Mouse (Mus musculus): ENCODE results near the gene Mettl7a1.
"Not testable (repeated sequence)": the region's sequence is repeated elsewhere in the genome, so short reads cannot be mapped to it uniquely, and the experiment has no call there.

The Mettl7a1 gene

GRCm38 (mm10) chr15:100346761-100347160 lies 42.8 kb downstream of the Mettl7a1 start:
- DNase-seq: no peak

DNA sequence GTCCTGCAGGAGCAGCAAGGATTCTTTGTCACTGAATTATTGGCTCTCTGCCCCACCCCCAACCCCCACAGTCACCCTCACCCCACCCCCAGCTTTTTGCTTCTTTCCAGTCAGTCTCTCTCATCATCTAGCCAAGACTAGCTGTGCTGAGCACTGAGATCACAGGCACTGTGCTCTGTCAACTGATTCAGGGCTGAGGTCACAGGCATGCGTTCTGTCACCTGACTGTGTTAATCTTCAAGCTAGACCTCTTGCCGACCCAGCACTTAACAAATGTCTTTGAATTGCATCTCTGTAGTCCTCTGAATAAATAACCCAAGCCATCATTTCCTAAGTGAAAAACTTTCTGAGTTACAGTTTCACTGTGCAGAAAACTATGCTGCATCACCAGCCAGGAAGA lies 45.6 kb downstream of the Mettl7a1 start:
- DNase-seq: no peak

DNA sequence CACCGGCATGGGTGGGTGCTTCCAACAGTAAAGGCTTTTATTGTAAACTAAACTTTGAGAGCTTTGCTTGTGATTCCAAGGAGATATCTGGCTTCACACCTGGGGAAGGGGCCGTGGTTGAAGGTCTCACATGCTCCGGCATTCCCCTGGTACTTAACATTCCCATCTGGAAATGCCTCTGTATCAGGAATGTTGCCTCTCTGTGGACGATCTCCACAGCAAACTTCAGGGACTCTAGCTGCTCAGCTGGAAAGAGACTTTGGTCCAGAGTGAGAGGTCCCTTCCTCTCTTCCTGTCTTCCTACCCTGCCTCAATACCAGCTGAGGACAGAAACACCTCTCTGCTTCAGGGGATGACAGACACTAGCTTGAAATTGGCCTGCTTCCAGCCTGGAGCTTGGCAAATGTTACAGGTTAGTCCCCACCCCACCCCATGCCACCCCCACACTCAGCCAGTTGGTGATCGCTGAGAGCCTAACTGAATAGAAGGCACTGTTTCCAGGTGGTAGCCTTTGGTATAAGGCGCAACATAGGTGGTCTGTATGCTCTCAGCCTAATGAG lies 47.6 kb downstream of the Mettl7a1 start:
- DNase-seq: no peak

- DNase-seq: no peak
Observed at GRCm38 (mm10) chr15:100352711-100353250, 48.8 kb downstream of the Mettl7a1 start, which contains the start of the genes Methig1 and Mettl7a2. TSS of gene Methig1 (plus strand) at chr15:100353149. TSS of gene Mettl7a2 (plus strand) at chr15:100353200.

DNA sequence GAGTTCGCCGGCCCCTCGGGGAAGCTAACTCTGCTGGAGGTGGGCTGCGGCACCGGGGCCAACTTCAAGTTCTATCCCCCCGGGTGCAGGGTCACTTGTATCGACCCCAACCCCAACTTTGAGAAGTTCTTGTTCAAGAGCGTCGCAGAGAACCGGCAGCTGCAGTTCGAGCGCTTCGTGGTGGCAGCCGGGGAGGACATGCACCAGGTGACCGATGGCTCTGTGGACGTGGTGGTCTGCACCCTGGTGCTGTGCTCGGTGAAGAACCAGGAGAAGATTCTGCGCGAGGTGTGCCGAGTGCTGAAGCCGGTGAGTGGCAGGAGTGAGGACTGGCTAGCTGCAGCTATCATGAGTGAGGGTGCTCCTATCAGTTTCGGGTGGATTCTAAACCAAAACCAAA lies 49.5 kb downstream of the Mettl7a1 start:
- not testable (repeated sequence) for DNase-seq

DNA sequence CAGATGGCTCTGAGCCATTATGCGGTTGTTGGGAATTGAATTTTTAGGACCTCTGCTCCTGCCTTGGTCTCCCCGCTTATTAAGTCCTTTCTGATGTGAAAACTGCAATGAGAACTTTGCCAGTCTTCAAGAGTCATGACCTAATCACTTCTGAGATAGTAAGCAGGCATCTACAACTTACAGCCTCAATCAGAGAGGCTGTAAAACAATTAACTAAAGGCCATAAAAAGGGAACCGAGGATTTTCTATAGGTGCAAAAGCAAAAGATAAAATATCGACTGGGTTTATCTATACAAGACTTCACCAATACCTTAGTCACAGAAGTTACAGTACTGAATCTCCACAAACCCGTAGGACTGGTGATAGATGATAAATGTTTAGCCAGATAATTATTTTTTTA lies 51.9 kb downstream of the Mettl7a1 start:
- DNase-seq: no peak

DNA sequence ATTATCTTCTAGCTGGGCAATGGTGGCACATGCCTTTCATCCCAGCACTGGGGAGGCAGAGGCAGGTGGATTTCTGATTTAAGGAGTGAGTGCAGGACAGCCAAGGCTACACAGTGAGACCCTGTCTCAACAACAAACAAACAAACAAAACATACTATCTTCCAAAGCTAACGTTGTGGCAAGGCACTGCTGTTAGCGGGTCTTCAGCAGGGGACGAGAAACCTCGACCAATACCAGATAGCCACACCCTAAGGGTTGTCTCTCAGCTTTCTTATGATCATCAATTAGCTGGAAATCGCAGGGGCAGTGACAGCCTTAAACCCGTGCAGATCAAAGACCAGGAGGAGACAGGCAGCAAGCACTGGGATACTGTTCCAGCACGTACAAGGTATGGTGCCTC lies 60.3 kb downstream of the Mettl7a1 start, which contains the start of gene Higd1c:
TSS of gene Higd1c (plus strand) at position 301 of the 400 bp plus-strand sequence.
- DNase-seq: no peak

- DNase-seq: not testable (repeated sequence)
Observed at GRCm38 (mm10) chr15:100365967-100366366, 62.0 kb downstream of the Mettl7a1 start.

GRCm38 (mm10) chr15:100367119-100367518 lies 63.2 kb downstream of the Mettl7a1 start:
- DNase-seq: no peak

- peak; percentile 70 for DNase-seq
Observed at GRCm38 (mm10) chr15:100375066-100375465, 71.1 kb downstream of the Mettl7a1 start.

- not testable (repeated sequence) for DNase-seq
Observed at GRCm38 (mm10) chr15:100377847-100378505, 74.0 kb downstream of the Mettl7a1 start.

All from retina, postnatal 1 day (tissue).